Mouse (Mus musculus): ENCODE measurements at regions not wholly inside any gene's neighbourhood (a gene's known extent, or its start where the extent isn't known, plus 50 kb on each side); places are given as distances from the start of the nearest gene placed in this dataset.

GRCm38 (mm10) chr6:61127238-61127637, 52.9 kb upstream of the Ccser1 start:
- ATAC-seq, result no peak

GRCm38 (mm10) chr6:61128211-61128610, 51.9 kb upstream of the Ccser1 start:
- no peak for ATAC-seq

Measured in activated CD4-positive, CD25-positive, alpha-beta regulatory T cell, adult 4 months (primary cell).